Comparison of ENCODE assay signal across 24 mouse cellular contexts in the genomic region with DNA sequence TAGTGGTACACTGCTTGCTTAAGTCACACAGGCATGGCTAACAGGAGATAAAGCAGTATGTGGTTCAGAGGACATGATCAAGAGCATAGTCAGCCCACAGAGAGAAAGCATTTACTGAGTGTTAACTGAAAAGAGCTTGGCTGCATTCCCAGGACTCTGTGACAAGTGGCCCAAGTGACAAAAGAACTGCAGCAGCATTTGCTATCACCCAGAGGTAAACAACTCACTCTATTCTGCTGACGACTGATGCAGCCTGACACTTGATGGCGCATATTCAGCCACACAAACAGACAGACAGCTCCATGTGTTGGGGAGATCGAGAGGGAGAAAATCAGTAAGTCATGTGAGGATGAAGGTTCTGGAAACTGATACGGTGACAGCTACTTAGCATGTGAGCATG. TPM values are rescaled to one million over a fixed set of nuclear protein-coding genes. Genes with fewer than 3 reads are reported as not detected.
DNase-seq lines count a peak whose midpoint lies in the region; ATAC-seq and TF ChIP-seq lines count a peak whose summit lies in the region.
"Had no signal": no experiment of that assay in that cellular context is flagged by ENCODE, and none has a peak within 500 bp of the region (broad histone marks: within the 10 kb centered on the region; RNA-seq: fewer than 3 reads in every experiment).

No protein-coding gene starts in this region.

- H3K4me3 ChIP-seq in forebrain, embryonic 15.5 days = no peak overlapping the region
- no peak overlapping the region for H3K4me3 ChIP-seq in forebrain, embryonic 12.5 days (replicated peaks)
- no peak overlapping the region for H3K4me3 ChIP-seq in liver, adult 2 months (ENCODE audit: insufficient read depth, low read depth, low read length)
- no peak overlapping the region for H3K4me3 ChIP-seq in heart, embryonic 14.5 days (ENCODE audit: control insufficient read depth in 1 of 2, insufficient read depth in 1 of 2, low read depth in 1 of 2, low read length in 2 of 2)
- H3K4me3 ChIP-seq: hindbrain, embryonic 13.5 days; left cerebral cortex, adult 2 months; limb, embryonic 10.5 days; liver, embryonic 12.5 days; midbrain, embryonic 10.5 days had no signal

- TF ChIP-seq POLR2A in liver, adult 2 months (IDR thresholded peaks at IDR 0.05; ENCODE audit: extremely low read depth, insufficient read depth, low read length) = no peak

- no peaks in the 10 kb centered on the region for H3K79me2 ChIP-seq in liver, adult 2 months (ENCODE audit: control insufficient read depth, insufficient read depth, low read length)

- H3K27ac ChIP-seq in forebrain, embryonic 15.5 days (replicated peaks) = 0 out of 2 replicates have a peak overlapping the region, but pooled peaks have one; percentile 11
- no peak overlapping the region for H3K27ac ChIP-seq in forebrain, embryonic 12.5 days
- 0 out of 2 replicates have a peak overlapping the region, but pooled peaks have one; percentile 97 for H3K27ac ChIP-seq in liver, adult 2 months (replicated peaks; ENCODE audit: insufficient read depth, low read depth, low read length)
- peak overlapping the region; percentile 58 to 84 for H3K27ac ChIP-seq in heart, embryonic 14.5 days (replicated peaks in 1 of 2; ENCODE audit: control insufficient read depth in 1 of 2, insufficient read depth in 1 of 2, low read depth in 2 of 2, low read length in 2 of 2)
- H3K27ac ChIP-seq: hindbrain, embryonic 13.5 days; left cerebral cortex, adult 2 months; limb, embryonic 10.5 days; liver, embryonic 12.5 days; midbrain, embryonic 10.5 days had no signal

- no peaks in the 10 kb centered on the region for H3K9me3 ChIP-seq in forebrain, embryonic 15.5 days
- H3K9me3 ChIP-seq in forebrain, embryonic 12.5 days = no peaks in the 10 kb centered on the region
- no peaks in the 10 kb centered on the region for H3K9me3 ChIP-seq in heart, embryonic 14.5 days (ENCODE audit: control insufficient read depth, low read length)
- H3K9me3 ChIP-seq: G1E; hindbrain, embryonic 13.5 days; limb, embryonic 10.5 days; liver, embryonic 12.5 days; midbrain, embryonic 10.5 days had no signal

- no peak for DNase-seq in liver, adult 2 months (ENCODE audit: extremely low read depth, low read depth, low spot score)
- DNase-seq in liver = no peak
- DNase-seq in embryo, embryonic 10.5 days (ENCODE audit: low spot score) = no peak
- no peak for DNase-seq in ovary, postnatal 36 days (ENCODE audit: low spot score)
- DNase-seq: adrenal gland, postnatal 14 days; cerebellum, adult 18-20 months; cerebellum, postnatal 25 days; kidney, adult 8-10 months; layer of hippocampus, adult 9-11 months; lung, adult 2 months; thymus, postnatal 14 days had no signal

- no peaks in the 10 kb centered on the region for H3K4me1 ChIP-seq in forebrain, embryonic 15.5 days
- H3K4me1 ChIP-seq in forebrain, embryonic 12.5 days = peaks cover 4% of the 10 kb centered on the region
- H3K4me1 ChIP-seq in liver, adult 2 months (ENCODE audit: control insufficient read depth, insufficient read depth, low read length) = peaks cover 16% of the 10 kb centered on the region
- H3K4me1 ChIP-seq in heart, embryonic 14.5 days (ENCODE audit: control insufficient read depth in 2 of 2, insufficient read depth in 2 of 2, low read length in 2 of 2) = peaks cover 8 to 10% of the 10 kb centered on the region in 2 experiments; a peak in 2 of 4 replicates

- ATAC-seq in forebrain, embryonic 15.5 days (replicated peaks) = no peak
- no peak for ATAC-seq in forebrain, embryonic 12.5 days (ENCODE audit: low FRiP score)
- ATAC-seq in heart, embryonic 14.5 days (ENCODE audit: insufficient number of reproducible peaks, insufficient read depth, low FRiP score, low read depth) = peak; percentile 70
- ATAC-seq: activated CD4-positive, CD25-positive, alpha-beta regulatory T cell, adult 4 months; inflammation-experienced regulatory T-cells, adult 6 months; liver, embryonic 12.5 days had no signal

- WGBS in forebrain, embryonic 15.5 days = 49% methylated on average over 4 of the region's 4 CpGs
- 68% methylated on average over 4 of the region's 4 CpGs for WGBS in forebrain, embryonic 12.5 days
- 64% methylated on average over 4 of the region's 4 CpGs for WGBS in liver, adult 2 months
- WGBS in heart, embryonic 14.5 days = 17% methylated on average over 4 of the region's 4 CpGs

- no peaks in the 10 kb centered on the region for H3K27me3 ChIP-seq in forebrain, embryonic 15.5 days
- no peaks in the 10 kb centered on the region for H3K27me3 ChIP-seq in forebrain, embryonic 12.5 days
- H3K27me3 ChIP-seq in liver, adult 2 months (ENCODE audit: control insufficient read depth, insufficient read depth, low read length) = no peaks in the 10 kb centered on the region
- no peaks in the 10 kb centered on the region for H3K27me3 ChIP-seq in heart, embryonic 14.5 days (ENCODE audit: control insufficient read depth, insufficient read depth, low read length)
- H3K27me3 ChIP-seq: hindbrain, embryonic 13.5 days; liver, embryonic 12.5 days had no signal

- peaks cover 57% of the 10 kb centered on the region for H3K36me3 ChIP-seq in forebrain, embryonic 15.5 days
- H3K36me3 ChIP-seq in forebrain, embryonic 12.5 days (replicated peaks) = peaks cover 55% of the 10 kb centered on the region
- peaks cover 17% of the 10 kb centered on the region; the same call in 1 of the 2 replicates for H3K36me3 ChIP-seq in liver, adult 2 months (ENCODE audit: control insufficient read depth, insufficient read depth, low read length)
- H3K36me3 ChIP-seq in heart, embryonic 14.5 days (ENCODE audit: control insufficient read depth, insufficient read depth, low read length) = peaks cover 54% of the 10 kb centered on the region

- H3K4me2 ChIP-seq in forebrain, embryonic 15.5 days (replicated peaks) = no peak overlapping the region
- no peak overlapping the region for H3K4me2 ChIP-seq in forebrain, embryonic 12.5 days
- no peak overlapping the region for H3K4me2 ChIP-seq in heart, embryonic 14.5 days (ENCODE audit: low read length)
- H3K4me2 ChIP-seq: hindbrain, embryonic 13.5 days; liver, embryonic 12.5 days had no signal

- no peak overlapping the region for H3K9ac ChIP-seq in forebrain, embryonic 15.5 days (replicated peaks)
- H3K9ac ChIP-seq in forebrain, embryonic 12.5 days = no peak overlapping the region
- no peak overlapping the region for H3K9ac ChIP-seq in liver, adult 2 months (ENCODE audit: low read depth, low read length)
- H3K9ac ChIP-seq in heart, embryonic 14.5 days (ENCODE audit: low read length) = no peak overlapping the region
- H3K9ac ChIP-seq: hindbrain, embryonic 13.5 days; liver, embryonic 12.5 days had no signal

- TF ChIP-seq CTCF in liver, adult 2 months (IDR thresholded peaks at IDR 0.05; ENCODE audit: low read depth, low read length) = no peak

RNA-seq across cellular contexts. Expression of a gene that starts 20.2 kb away (rescaled TPM):
- 11.3 and 13.4 TPM in 2 replicates for polyA plus RNA-seq in forebrain, embryonic 15.5 days (2015; fragmentation: Nextera tagmentation; extraction: Ambion mirVana)
- 16.5 and 17.1 TPM in 2 replicates for polyA plus RNA-seq in forebrain, embryonic 12.5 days (2016; fragmentation: Nextera tagmentation; extraction: Ambion mirVana)
- 3.8 and 5.6 TPM in 2 replicates for total RNA-seq in liver, adult 2 months (2014; rRNA removed)
- polyA plus RNA-seq in liver, adult 2 months (2012; rRNA removed) = 12.0 and 14.0 TPM in 2 replicates
- 7.2 and 8.2 TPM in 2 replicates for polyA plus RNA-seq in heart, embryonic 14.5 days (2014; fragmentation: Nextera tagmentation; extraction: Ambion mirVana)

RNA-seq across cellular contexts. Expression of a gene that starts 23.8 kb away (rescaled TPM):
- polyA plus RNA-seq in forebrain, embryonic 15.5 days (2015; fragmentation: Nextera tagmentation; extraction: Ambion mirVana) = 1,235 and 1,278 TPM in 2 replicates
- 1,113 and 1,114 TPM in 2 replicates for polyA plus RNA-seq in forebrain, embryonic 12.5 days (2016; fragmentation: Nextera tagmentation; extraction: Ambion mirVana)
- 634 and 1,049 TPM in 2 replicates for total RNA-seq in liver, adult 2 months (2014; rRNA removed)
- polyA plus RNA-seq in liver, adult 2 months (2012; rRNA removed) = 990 and 1,297 TPM in 2 replicates
- 859 and 861 TPM in 2 replicates for polyA plus RNA-seq in heart, embryonic 14.5 days (2014; fragmentation: Nextera tagmentation; extraction: Ambion mirVana)

RNA-seq across cellular contexts. Expression of a gene that starts 24.6 kb away (rescaled TPM):
- 0.55 TPM in 2 replicates for polyA plus RNA-seq in forebrain, embryonic 15.5 days (2015; fragmentation: Nextera tagmentation; extraction: Ambion mirVana)
- 0.91 and 0.97 TPM in 2 replicates for polyA plus RNA-seq in forebrain, embryonic 12.5 days (2016; fragmentation: Nextera tagmentation; extraction: Ambion mirVana)
- 0.13 TPM in 1 of 2 replicates, not detected in the other for total RNA-seq in liver, adult 2 months (2014; rRNA removed)
- 0.16 and 0.24 TPM in 2 replicates for polyA plus RNA-seq in liver, adult 2 months (2012; rRNA removed)
- 0.27 and 0.32 TPM in 2 replicates for polyA plus RNA-seq in heart, embryonic 14.5 days (2014; fragmentation: Nextera tagmentation; extraction: Ambion mirVana)
- total RNA-seq: G1E; gastrocnemius, postnatal 4 days had no signal
- polyA plus RNA-seq: neural tube, embryonic 11.5 days had no signal

RNA-seq across cellular contexts. Expression of a gene that starts 27.6 kb away (rescaled TPM):
- polyA plus RNA-seq in forebrain, embryonic 15.5 days (2015; fragmentation: Nextera tagmentation; extraction: Ambion mirVana) = 35.9 and 38.0 TPM in 2 replicates
- polyA plus RNA-seq in forebrain, embryonic 12.5 days (2016; fragmentation: Nextera tagmentation; extraction: Ambion mirVana) = 37.4 and 43.0 TPM in 2 replicates
- total RNA-seq in liver, adult 2 months (2014; rRNA removed) = 7.7 and 8.8 TPM in 2 replicates
- 18.3 and 23.0 TPM in 2 replicates for polyA plus RNA-seq in liver, adult 2 months (2012; rRNA removed)
- polyA plus RNA-seq in heart, embryonic 14.5 days (2014; fragmentation: Nextera tagmentation; extraction: Ambion mirVana) = 34.8 and 36.6 TPM in 2 replicates
